Mouse (Mus musculus) heart, postnatal 0 days (tissue): ENCODE results near the gene Mrps15.

Source experiments
- CTCF ChIP-seq: IDR thresholded peaks from 2 replicates; pipeline ENCODE4 v1.5.1; 2016; ENCODE audit warnings: antibody characterized with exemption, control low read depth, low read depth
- EP300 ChIP-seq: IDR thresholded peaks from 2 replicates; pipeline ENCODE4 v1.6.1; 2016; ENCODE audit warnings: antibody characterized with exemption, low read depth

DNA sequence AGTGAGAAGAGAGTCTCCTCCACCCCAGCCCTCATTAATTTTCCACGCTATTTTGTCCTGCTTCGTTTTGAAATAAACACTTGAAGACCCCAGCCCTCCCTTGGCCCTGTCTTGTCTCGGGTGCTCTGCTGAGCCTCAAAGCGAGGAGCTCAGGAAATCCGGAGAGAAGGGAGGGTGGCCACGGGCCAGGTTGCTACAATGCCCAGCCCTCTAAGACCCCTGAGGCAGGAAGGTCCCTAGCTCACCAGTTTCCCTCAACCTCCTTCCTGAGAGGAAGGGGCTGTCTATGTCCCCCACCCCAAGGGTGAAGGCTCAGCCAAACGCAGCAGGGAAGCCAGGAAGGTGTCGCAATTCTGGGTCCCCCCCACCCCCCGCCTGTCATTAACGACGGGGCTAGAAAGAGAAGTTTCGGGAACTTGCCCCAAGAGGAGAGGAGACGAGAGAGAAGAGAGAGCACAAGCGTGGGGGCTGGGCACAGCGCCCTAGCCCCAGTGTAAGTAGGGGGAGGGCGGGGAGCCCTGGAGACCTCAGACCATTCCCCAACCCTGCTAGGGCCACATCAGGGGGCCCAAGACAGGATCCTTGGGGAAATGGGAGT is 22.3 kb upstream of the Mrps15 start, which contains the start of gene Csf3r:
- no peak for TF ChIP-seq EP300
- no peak for TF ChIP-seq CTCF
